Mouse (Mus musculus): ENCODE data around the gene Scn11a. TPM values are rescaled to one million over a fixed set of nuclear protein-coding genes. Genes with fewer than 3 reads are reported as not detected.

Gene Scn11a
- polyA plus RNA-seq, 1 experiment, result 0.01 TPM

- no peak for TF ChIP-seq MYOG (IDR thresholded peaks at IDR 0.05; ENCODE audit: control insufficient read depth, extremely low read depth, insufficient read length)
- no peak for TF ChIP-seq USF1 (IDR thresholded peaks at IDR 0.05; ENCODE audit: low read depth)
- TF ChIP-seq CTCF (IDR thresholded peaks at IDR 0.05; ENCODE audit: control insufficient read depth, insufficient read depth, insufficient read length), result no peak
- TF ChIP-seq FOSL1 (IDR thresholded peaks at IDR 0.05; ENCODE audit: insufficient read depth, low read length, poor library complexity, severe bottlenecking), result no peak
- TF ChIP-seq MYOD1 (IDR thresholded peaks at IDR 0.05; ENCODE audit: control insufficient read depth, insufficient read length, low read depth), result no peak
- no peak for TF ChIP-seq CEBPB (IDR thresholded peaks at IDR 0.05; ENCODE audit: low read depth)
These were observed 18.8 kb downstream of the Scn11a start for GRCm38 (mm10) chr9:119806491-119806890.

GRCm38 (mm10) chr9:119804501-119804847, 20.8 kb downstream of the Scn11a start:
- TF ChIP-seq CTCF (IDR thresholded peaks at IDR 0.05; ENCODE audit: control insufficient read depth, insufficient read depth, insufficient read length), result no peak
- TF ChIP-seq USF1 (IDR thresholded peaks at IDR 0.05; ENCODE audit: low read depth), result no peak
- no peak for TF ChIP-seq CEBPB (IDR thresholded peaks at IDR 0.05; ENCODE audit: low read depth)
- no peak for TF ChIP-seq MYOD1 (IDR thresholded peaks at IDR 0.05; ENCODE audit: control insufficient read depth, insufficient read length, low read depth)
- TF ChIP-seq MYOG (IDR thresholded peaks at IDR 0.05; ENCODE audit: control insufficient read depth, extremely low read depth, insufficient read length), result no peak
- TF ChIP-seq FOSL1 (IDR thresholded peaks at IDR 0.05; ENCODE audit: insufficient read depth, low read length, poor library complexity, severe bottlenecking), result no peak
- TF ChIP-seq MAX (IDR thresholded peaks at IDR 0.05), result no peak
- Histone ChIP-seq H3K27me3 (ENCODE audit: control insufficient read depth, insufficient read depth, insufficient read length) (peaks cover 44% of the 10 kb centered on the region), H3ac (ENCODE audit: control insufficient read depth, insufficient read length, low read depth) (no peak overlapping the region), H3K79me3 (ENCODE audit: low read depth) (no peaks in the 10 kb centered on the region), H3K36me3 (ENCODE audit: control insufficient read depth, insufficient read depth) (no peaks in the 10 kb centered on the region), H3K79me2 (ENCODE audit: control insufficient read depth, insufficient read depth) (no peaks in the 10 kb centered on the region), H3K4me3 (ENCODE audit: insufficient read depth, poor library complexity, severe bottlenecking) (no peak overlapping the region)

More at GRCm38 (mm10) chr9:119806491-119806890, 18.8 kb downstream of the Scn11a start:
- H3K36me3 ChIP-seq (ENCODE audit: control insufficient read depth, insufficient read depth), result no peaks in the 10 kb centered on the region
- no peaks in the 10 kb centered on the region for H3K79me2 ChIP-seq (ENCODE audit: control insufficient read depth, insufficient read depth)
- no peaks in the 10 kb centered on the region for H3K79me3 ChIP-seq (ENCODE audit: low read depth)
- no peak overlapping the region for H3ac ChIP-seq (ENCODE audit: control insufficient read depth, insufficient read length, low read depth)
- peaks cover 46% of the 10 kb centered on the region for H3K27me3 ChIP-seq (ENCODE audit: control insufficient read depth, insufficient read depth, insufficient read length)
- H3K4me3 ChIP-seq (ENCODE audit: insufficient read depth, poor library complexity, severe bottlenecking), result no peak overlapping the region

- H3K79me3 ChIP-seq (ENCODE audit: low read depth), result no peaks in the 10 kb centered on the region
- H3ac ChIP-seq (ENCODE audit: control insufficient read depth, insufficient read length, low read depth), result no peak overlapping the region
- no peaks in the 10 kb centered on the region for H3K36me3 ChIP-seq (ENCODE audit: control insufficient read depth, insufficient read depth)
- TF ChIP-seq FOSL1 (IDR thresholded peaks at IDR 0.05; ENCODE audit: insufficient read depth, low read length, poor library complexity, severe bottlenecking) (no peak), CTCF (IDR thresholded peaks at IDR 0.05; ENCODE audit: control insufficient read depth, insufficient read depth, insufficient read length) (no peak), MYOD1 (IDR thresholded peaks at IDR 0.05; ENCODE audit: control insufficient read depth, insufficient read length, low read depth) (no peak), CEBPB (IDR thresholded peaks at IDR 0.05; ENCODE audit: low read depth) (no peak), MAX (IDR thresholded peaks at IDR 0.05) (no peak), USF1 (IDR thresholded peaks at IDR 0.05; ENCODE audit: low read depth) (no peak), MYOG (IDR thresholded peaks at IDR 0.05; ENCODE audit: control insufficient read depth, extremely low read depth, insufficient read length) (no peak)
- H3K4me3 ChIP-seq (ENCODE audit: insufficient read depth, poor library complexity, severe bottlenecking), result no peak overlapping the region
- no peaks in the 10 kb centered on the region for H3K79me2 ChIP-seq (ENCODE audit: control insufficient read depth, insufficient read depth)
- peaks cover 44% of the 10 kb centered on the region for H3K27me3 ChIP-seq (ENCODE audit: control insufficient read depth, insufficient read depth, insufficient read length)
These were observed 21.3 kb downstream of the Scn11a start for GRCm38 (mm10) chr9:119803845-119804500.

GRCm38 (mm10) chr9:119803169-119803827, 22.0 kb downstream of the Scn11a start:
- no peak overlapping the region for H3ac ChIP-seq (ENCODE audit: control insufficient read depth, insufficient read length, low read depth)
- peaks cover 44% of the 10 kb centered on the region for H3K27me3 ChIP-seq (ENCODE audit: control insufficient read depth, insufficient read depth, insufficient read length)
- no peaks in the 10 kb centered on the region for H3K79me2 ChIP-seq (ENCODE audit: control insufficient read depth, insufficient read depth)
- H3K36me3 ChIP-seq (ENCODE audit: control insufficient read depth, insufficient read depth), result no peaks in the 10 kb centered on the region
- no peaks in the 10 kb centered on the region for H3K79me3 ChIP-seq (ENCODE audit: low read depth)
- no peak overlapping the region for H3K4me3 ChIP-seq (ENCODE audit: insufficient read depth, poor library complexity, severe bottlenecking)
- TF ChIP-seq MYOG (IDR thresholded peaks at IDR 0.05; ENCODE audit: control insufficient read depth, extremely low read depth, insufficient read length), result no peak
- TF ChIP-seq CTCF (IDR thresholded peaks at IDR 0.05; ENCODE audit: control insufficient read depth, insufficient read depth, insufficient read length), result no peak
- TF ChIP-seq USF1 (IDR thresholded peaks at IDR 0.05; ENCODE audit: low read depth), result no peak
- no peak for TF ChIP-seq CEBPB (IDR thresholded peaks at IDR 0.05; ENCODE audit: low read depth)
- TF ChIP-seq MYOD1 (IDR thresholded peaks at IDR 0.05; ENCODE audit: control insufficient read depth, insufficient read length, low read depth), result no peak

- no peaks in the 10 kb centered on the region for H3K79me2 ChIP-seq (ENCODE audit: control insufficient read depth, insufficient read depth)
- H3K79me3 ChIP-seq (ENCODE audit: low read depth), result no peaks in the 10 kb centered on the region
- H3K4me3 ChIP-seq (ENCODE audit: insufficient read depth, poor library complexity, severe bottlenecking), result no peak overlapping the region
- no peaks in the 10 kb centered on the region for H3K36me3 ChIP-seq (ENCODE audit: control insufficient read depth, insufficient read depth)
- H3ac ChIP-seq (ENCODE audit: control insufficient read depth, insufficient read length, low read depth), result no peak overlapping the region
- peaks cover 46% of the 10 kb centered on the region for H3K27me3 ChIP-seq (ENCODE audit: control insufficient read depth, insufficient read depth, insufficient read length)
- TF ChIP-seq USF1 (IDR thresholded peaks at IDR 0.05; ENCODE audit: low read depth) (no peak), CTCF (IDR thresholded peaks at IDR 0.05; ENCODE audit: control insufficient read depth, insufficient read depth, insufficient read length) (no peak), FOSL1 (IDR thresholded peaks at IDR 0.05; ENCODE audit: insufficient read depth, low read length, poor library complexity, severe bottlenecking) (no peak), MYOG (IDR thresholded peaks at IDR 0.05; ENCODE audit: control insufficient read depth, extremely low read depth, insufficient read length) (no peak), CEBPB (IDR thresholded peaks at IDR 0.05; ENCODE audit: low read depth) (no peak), MAX (IDR thresholded peaks at IDR 0.05) (no peak), MYOD1 (IDR thresholded peaks at IDR 0.05; ENCODE audit: control insufficient read depth, insufficient read length, low read depth) (no peak)
These were observed 23.8 kb downstream of the Scn11a start for GRCm38 (mm10) chr9:119801460-119801859.
